Mouse (Mus musculus) heart, adult 2 months (tissue): ENCODE results near the gene Reln. TPM values are rescaled to one million over a fixed set of nuclear protein-coding genes. Genes with fewer than 3 reads are reported as not detected.

Experiments used
- DNase-seq, 2 experiments: peaks; one replicate each; pipeline ENCODE4 v3.0.0; 2021
- H3K27ac ChIP-seq: fragments of 200-600 bp; 2 replicates; pipeline ENCODE4 v1.8.1; 2022
- H3K27me3 ChIP-seq: fragments of 200-500 bp; 2 replicates; pipeline ENCODE4 v1.6.1; 2012; ENCODE audit warnings: mild to moderate bottlenecking, low read length, inconsistent platforms, mixed read lengths; ENCODE audit not compliant: control insufficient read depth, insufficient read depth
- H3K36me3 ChIP-seq: fragments of 200-500 bp; 2 replicates; pipeline ENCODE4 v1.6.1; 2012; ENCODE audit warnings: low read length, inconsistent platforms; ENCODE audit not compliant: control insufficient read depth, insufficient read depth
- H3K4me1 ChIP-seq: fragments of 200-500 bp; 2 replicates; pipeline ENCODE4 v1.6.1; 2011; ENCODE audit warnings: low read length; ENCODE audit not compliant: control insufficient read depth, insufficient read depth
- H3K4me3 ChIP-seq: fragments of 200-600 bp; 2 replicates; pipeline ENCODE4 v1.8.1; 2022
- H3K79me2 ChIP-seq: fragments of 200-500 bp; replicated peaks from 2 replicates; pipeline ENCODE4 v1.6.1; 2012; ENCODE audit warnings: mild to moderate bottlenecking, inconsistent platforms, low read length, moderate library complexity, mixed read lengths; ENCODE audit not compliant: control insufficient read depth, insufficient read depth
- H3K9ac ChIP-seq: fragments of 200-500 bp; 2 replicates; pipeline ENCODE4 v1.6.1; 2012; ENCODE audit warnings: low read depth, mild to moderate bottlenecking, control low read depth, inconsistent platforms, low read length, mixed read lengths
- CTCF ChIP-seq: fragments of 200-600 bp; IDR thresholded peaks from 2 replicates; pipeline ENCODE4 v1.8.1; 2022; ENCODE audit warnings: antibody characterized with exemption, mild to moderate bottlenecking, moderate library complexity
- EP300 ChIP-seq: fragments of 200-500 bp; IDR thresholded peaks from 2 replicates; pipeline ENCODE4 v1.6.1; 2011; ENCODE audit warnings: low read depth, low read length, control low read depth; ENCODE audit not compliant: insufficient read depth
- POLR2A ChIP-seq: fragments of 200-500 bp; IDR thresholded peaks from 2 replicates; pipeline ENCODE4 v1.6.1; 2011; ENCODE audit warnings: mild to moderate bottlenecking, low read depth, low read length, control low read depth; ENCODE audit not compliant: insufficient read depth
- WGBS: fragments of 180-500 bp; shearing (Covaris S2); methylation state at CpG from one replicate; pipeline ENCODE4 v1.1.7; 2018; 5-methylcytosine and 5-hydroxymethylcytosine counted together
- intact Hi-C: fragments of 180-260 bp; cut with DNase I; formaldehyde crosslinking; loops from one replicate; pipeline ENCODE4 v1.15.1; 2025
- polyA plus RNA-seq: library from polyadenylated mRNA; depleted of rRNA; stranded (reverse); fragments of >200 nt; gene quantifications from 2 replicates; pipeline ENCODE4 v1.2.3, GENCODE M21; 2012
- total RNA-seq, 2 experiments: library from RNA; stranded (reverse); gene quantifications; 2 replicates each; pipeline ENCODE4 v1.2.3; 2021

The Reln gene
- total and polyA plus RNA-seq, 3 experiments: 2.6 to 4.0 (median 2.6) TPM

DNA sequence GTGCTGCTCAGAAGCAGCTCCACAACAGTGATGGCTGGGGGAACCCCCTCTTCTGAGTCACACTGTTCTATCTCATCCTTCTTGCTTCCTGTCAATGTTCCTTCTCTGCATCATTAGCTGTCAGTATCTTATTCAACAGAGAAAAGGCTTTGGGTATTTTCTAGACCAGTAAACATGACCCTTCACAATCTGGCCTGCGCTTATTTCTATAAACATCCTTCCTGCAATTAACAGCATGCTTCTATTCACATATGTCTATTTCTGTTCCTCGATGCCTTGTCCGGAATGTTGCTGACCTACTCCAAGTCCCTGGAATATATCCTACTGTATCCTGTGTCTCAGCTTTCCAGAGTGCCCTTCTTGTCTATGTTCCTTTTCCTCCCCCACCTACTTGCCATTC lies 89.2 kb downstream of the Reln start:
- Histone ChIP-seq H3K79me2 (no peaks in the 10 kb centered on the region), H3K4me1 (no peaks in the 10 kb centered on the region), H3K27me3 (no peaks in the 10 kb centered on the region), H3K36me3 (no peaks in the 10 kb centered on the region), H3K9ac (no peak overlapping the region), H3K4me3 (no peak overlapping the region), H3K27ac (no peak overlapping the region)
- TF ChIP-seq POLR2A (no peak), CTCF (no peak), EP300 (no peak)
- WGBS: 65% methylated on average over 3 of the region's 3 CpGs
- intact Hi-C loops: no loop called here
- DNase-seq: no peak

DNA sequence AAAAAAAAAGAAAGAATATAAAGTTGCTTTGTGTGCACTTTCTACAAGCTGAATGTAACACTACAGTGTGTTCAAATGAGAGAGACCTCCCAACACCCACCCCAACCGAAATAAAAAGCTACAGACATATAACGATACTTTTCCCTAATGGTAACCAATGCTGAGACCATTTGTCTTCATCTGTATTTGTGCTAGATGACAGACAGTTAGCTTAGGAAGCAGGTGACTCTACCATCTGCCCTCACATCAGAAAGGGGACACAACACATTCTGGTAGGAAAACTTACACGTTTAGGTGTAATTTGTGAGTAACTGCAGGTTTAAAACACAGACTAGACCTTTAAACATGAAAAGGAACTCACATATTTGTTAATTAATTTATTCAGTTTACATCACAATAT lies 90.6 kb downstream of the Reln start:
- no peaks in the 10 kb centered on the region for H3K79me2 ChIP-seq
- TF ChIP-seq CTCF: no peak
- TF ChIP-seq EP300: no peak
- no peak for TF ChIP-seq POLR2A
- H3K4me3 ChIP-seq: no peak overlapping the region
- no peaks in the 10 kb centered on the region for H3K36me3 ChIP-seq
- WGBS: 69% methylated on average over 3 of the region's 3 CpGs
- H3K9ac ChIP-seq: no peak overlapping the region
- H3K27ac ChIP-seq: no peak overlapping the region
- no peak for DNase-seq
- intact Hi-C loops: no loop called here
- no peaks in the 10 kb centered on the region for H3K4me1 ChIP-seq
- H3K27me3 ChIP-seq: no peaks in the 10 kb centered on the region

DNA sequence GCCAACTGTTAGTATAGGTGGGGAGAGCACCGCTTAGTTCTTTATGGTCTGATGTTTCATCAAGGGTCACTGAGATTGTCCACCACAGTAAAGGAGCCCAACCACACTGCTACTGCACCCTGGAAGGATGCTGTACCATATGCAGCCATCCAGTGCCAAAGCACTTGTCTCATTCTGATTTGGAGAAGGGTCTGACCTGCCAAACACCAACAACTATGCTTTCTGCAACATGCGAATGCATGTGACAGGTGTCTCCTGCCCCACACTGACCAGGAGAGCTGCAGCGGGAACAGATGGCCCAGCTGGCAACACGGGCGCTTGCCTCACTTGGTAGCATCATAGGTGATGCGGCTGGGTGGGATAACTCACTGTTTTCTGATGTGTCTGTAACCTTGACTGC lies 91.2 kb downstream of the Reln start:
- Histone ChIP-seq H3K79me2 (no peaks in the 10 kb centered on the region), H3K9ac (no peak overlapping the region), H3K4me1 (no peaks in the 10 kb centered on the region), H3K36me3 (no peaks in the 10 kb centered on the region), H3K27me3 (no peaks in the 10 kb centered on the region), H3K4me3 (no peak overlapping the region), H3K27ac (no peak overlapping the region)
- 94% methylated on average over 6 of the region's 6 CpGs for WGBS
- TF ChIP-seq POLR2A (no peak), EP300 (no peak), CTCF (no peak)
- DNase-seq: no peak
- intact Hi-C loops: no loop called here

DNA sequence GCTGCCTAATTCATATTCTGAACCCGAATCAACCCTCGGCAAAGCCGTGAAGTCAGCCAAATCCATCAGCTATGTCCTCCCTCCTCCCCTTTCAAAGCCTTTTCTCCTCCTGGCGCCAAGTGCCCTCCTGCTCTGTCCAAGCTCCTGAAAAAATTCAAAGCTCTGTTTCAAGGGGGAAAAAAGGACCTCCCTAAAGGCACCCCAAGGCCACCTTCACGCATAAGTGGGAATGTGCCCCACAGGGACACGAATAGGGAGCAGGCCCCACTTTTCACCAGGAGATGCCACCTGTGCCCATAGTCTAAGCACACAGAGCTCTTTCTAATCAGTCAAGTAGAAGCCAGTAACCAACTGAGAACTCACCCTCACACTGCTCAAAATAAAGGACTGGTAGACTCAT lies 96.7 kb downstream of the Reln start:
- Histone ChIP-seq H3K4me1 (no peaks in the 10 kb centered on the region), H3K27ac (no peak overlapping the region), H3K36me3 (no peaks in the 10 kb centered on the region), H3K9ac (no peak overlapping the region), H3K79me2 (no peaks in the 10 kb centered on the region), H3K4me3 (no peak overlapping the region), H3K27me3 (no peaks in the 10 kb centered on the region)
- intact Hi-C loops: no loop called here
- DNase-seq: no peak
- TF ChIP-seq POLR2A (no peak), EP300 (no peak), CTCF (no peak)
- WGBS: 70% methylated on average over 6 of the region's 6 CpGs

DNA sequence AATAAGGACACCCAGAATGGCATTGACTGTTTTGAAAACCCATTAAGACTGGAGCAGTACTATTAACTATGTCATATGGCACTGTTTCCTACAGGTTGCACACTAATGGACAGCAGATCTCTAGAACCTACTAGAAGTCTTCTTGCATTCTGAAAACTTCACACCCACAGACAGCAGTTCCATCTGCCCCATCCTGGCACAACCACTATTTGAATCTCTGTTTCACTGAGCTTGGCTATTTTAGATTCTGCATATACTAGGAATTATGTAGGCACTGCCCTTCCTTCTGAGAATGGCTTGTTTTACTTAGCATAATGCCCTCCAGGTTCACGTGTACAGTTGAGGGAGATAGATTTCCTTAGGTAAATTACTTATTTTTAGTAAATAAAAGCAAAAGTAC lies 99.4 kb downstream of the Reln start:
- Histone ChIP-seq H3K27me3 (no peaks in the 10 kb centered on the region), H3K79me2 (no peaks in the 10 kb centered on the region), H3K27ac (no peak overlapping the region), H3K9ac (no peak overlapping the region), H3K36me3 (no peaks in the 10 kb centered on the region), H3K4me1 (no peaks in the 10 kb centered on the region), H3K4me3 (no peak overlapping the region)
- intact Hi-C loops: no loop called here
- DNase-seq: no peak
- WGBS: 80% methylated on average over 1 of the region's 1 CpGs
- TF ChIP-seq EP300 (no peak), POLR2A (no peak), CTCF (no peak)

DNA sequence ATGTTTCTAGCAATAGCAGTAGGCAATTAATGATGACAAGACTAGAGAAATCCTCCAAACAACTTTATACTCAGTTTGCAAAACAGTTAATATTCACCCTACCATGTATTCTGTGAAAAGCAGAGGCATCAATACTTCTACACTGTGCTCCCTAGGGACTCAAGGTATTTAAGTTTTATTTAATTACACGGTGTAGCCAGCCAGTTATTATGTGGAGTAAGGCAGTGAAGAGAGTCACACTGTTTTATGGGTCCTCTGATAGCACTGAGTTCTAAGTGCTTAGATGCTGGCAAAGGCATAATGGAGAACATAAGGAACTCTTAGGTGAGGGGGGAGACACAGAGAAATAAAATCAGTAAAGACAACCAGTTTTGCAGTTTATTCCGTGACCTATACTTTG lies 101.0 kb downstream of the Reln start:
- no peak for TF ChIP-seq EP300
- TF ChIP-seq CTCF: no peak
- no peak for TF ChIP-seq POLR2A
- intact Hi-C loops: no loop called here
- Histone ChIP-seq H3K27me3 (no peaks in the 10 kb centered on the region), H3K79me2 (no peaks in the 10 kb centered on the region), H3K27ac (no peak overlapping the region), H3K9ac (no peak overlapping the region), H3K4me3 (no peak overlapping the region), H3K36me3 (no peaks in the 10 kb centered on the region), H3K4me1 (no peaks in the 10 kb centered on the region)
- no peak for DNase-seq
- WGBS: 77% methylated on average over 2 of the region's 2 CpGs
